Mouse (Mus musculus): ENCODE measurements around the gene Mtmr3. TPM values are rescaled to one million over a fixed set of nuclear protein-coding genes. Genes with fewer than 3 reads are reported as not detected.

Mtmr3 gene
- polyA plus RNA-seq, 1 experiment from 2014 or later = 31.4 TPM

DNA sequence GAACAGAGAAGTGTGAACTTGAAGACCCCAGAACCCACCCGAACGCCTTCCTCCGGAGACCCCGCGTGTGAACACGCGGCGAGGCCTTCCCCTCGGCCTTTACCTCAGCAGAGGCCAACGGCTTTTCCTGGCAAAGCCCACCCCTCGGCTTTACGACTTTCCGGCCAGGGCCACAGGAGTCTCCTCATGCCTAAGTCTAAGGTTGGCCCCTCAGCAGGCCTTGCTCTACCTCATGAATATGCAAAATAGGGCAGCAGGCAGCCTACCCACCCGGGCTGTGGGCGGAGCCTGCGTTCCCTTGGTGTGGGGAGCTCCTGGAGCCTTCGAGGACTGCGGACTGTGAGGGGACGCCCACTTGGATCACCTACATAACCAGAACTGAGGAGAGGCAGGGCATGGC lies 153.7 kb downstream of the Mtmr3 start, which contains the start of gene Hormad2:
Gene Hormad2, minus strand, starts transcription at position 128 of the 400 bp plus-strand sequence.
- peak within 1 kb of the TSS; percentile 10; the same call in 1 of the 2 replicates for H3K4me3 ChIP-seq
- no peaks in the 10 kb centered on the region for H3K9me3 ChIP-seq (replicated peaks)
- no peak within 1 kb of the TSS for H3K27ac ChIP-seq
- peak; percentile 37 for DNase-seq (ENCODE audit: low spot score)
- H3K4me1 ChIP-seq = peaks cover 6% of the 10 kb centered on the region
- no peaks in the 10 kb centered on the region for H3K27me3 ChIP-seq (ENCODE audit: low read depth, poor library complexity, severe bottlenecking)
- WGBS = 50% methylated on average over 19 of the region's 19 CpGs
- no peaks in the 10 kb centered on the region for H3K36me3 ChIP-seq

DNA sequence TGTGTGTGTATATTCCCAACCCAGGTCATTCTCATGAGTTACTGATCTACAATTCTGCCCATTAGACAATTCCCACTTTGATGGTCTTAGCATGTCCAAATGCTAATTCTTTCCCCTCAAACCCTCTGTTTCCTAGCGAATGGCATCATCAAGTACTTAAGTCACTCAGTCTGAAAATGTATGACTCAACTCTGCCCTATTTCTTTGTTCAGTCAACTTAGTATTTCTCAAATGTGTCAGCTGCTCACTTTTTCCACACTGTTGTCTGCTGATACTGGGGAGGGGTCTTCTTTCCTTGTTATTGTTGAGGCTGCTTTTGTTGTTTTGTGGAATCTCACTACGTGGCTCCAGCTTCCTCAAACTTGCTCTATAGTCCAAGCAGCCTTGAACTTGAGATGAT lies 156.5 kb downstream of the Mtmr3 start:
- peaks cover 6% of the 10 kb centered on the region for H3K4me1 ChIP-seq
- H3K27me3 ChIP-seq (ENCODE audit: low read depth, poor library complexity, severe bottlenecking) = no peaks in the 10 kb centered on the region
- 74% methylated on average over 2 of the region's 2 CpGs for WGBS
- H3K4me3 ChIP-seq = no peak overlapping the region
- no peaks in the 10 kb centered on the region for H3K9me3 ChIP-seq (replicated peaks)
- no peak for DNase-seq (ENCODE audit: low spot score)
- H3K36me3 ChIP-seq = no peaks in the 10 kb centered on the region
- no peak overlapping the region for H3K27ac ChIP-seq

DNA sequence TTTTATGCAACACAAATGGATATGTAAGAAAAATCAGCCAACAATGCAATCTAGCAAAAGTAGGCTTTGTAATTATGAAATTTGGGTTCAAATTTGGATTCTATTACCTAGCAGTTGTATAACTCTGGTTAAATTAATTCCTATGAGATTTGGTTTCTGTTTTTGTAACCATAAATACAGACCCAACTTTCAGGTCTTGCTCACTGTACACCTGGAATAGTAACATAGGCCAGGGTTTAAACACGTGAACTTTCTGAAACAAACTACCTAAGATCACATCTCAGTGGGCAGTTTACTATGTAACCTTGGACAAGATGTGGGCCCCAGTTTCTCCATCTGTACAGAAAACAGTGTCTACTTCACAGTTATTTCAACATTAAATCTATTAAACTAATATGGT lies 157.3 kb downstream of the Mtmr3 start:
- Histone ChIP-seq H3K4me3 (no peak overlapping the region), H3K36me3 (no peaks in the 10 kb centered on the region), H3K4me1 (peaks cover 6% of the 10 kb centered on the region), H3K27me3 (ENCODE audit: low read depth, poor library complexity, severe bottlenecking) (no peaks in the 10 kb centered on the region), H3K9me3 (replicated peaks) (no peaks in the 10 kb centered on the region), H3K27ac (no peak overlapping the region)
- 90% methylated on average over 1 of the region's 1 CpGs for WGBS
- DNase-seq (ENCODE audit: low spot score) = no peak

DNA sequence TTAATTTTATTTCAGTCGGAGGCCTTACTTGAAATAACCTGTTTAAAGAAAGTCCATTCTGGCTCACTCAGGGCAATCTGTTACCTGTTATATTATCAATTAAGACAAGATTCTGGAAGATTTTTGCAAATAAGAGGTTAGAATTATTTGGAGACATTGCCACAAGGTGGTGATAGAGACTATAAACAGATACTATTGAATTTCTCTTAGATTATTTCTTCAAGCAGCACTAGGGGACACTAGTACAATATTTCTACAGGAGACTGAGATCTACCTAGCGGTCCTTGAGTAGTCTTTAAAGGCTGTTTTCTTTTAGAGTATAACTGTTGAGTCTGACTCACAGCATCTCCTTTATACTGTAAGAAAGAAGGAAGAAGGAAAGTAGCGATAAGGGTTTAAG lies 158.0 kb downstream of the Mtmr3 start:
- no peak overlapping the region for H3K4me3 ChIP-seq
- H3K27me3 ChIP-seq (ENCODE audit: low read depth, poor library complexity, severe bottlenecking) = no peaks in the 10 kb centered on the region
- H3K36me3 ChIP-seq = no peaks in the 10 kb centered on the region
- no peaks in the 10 kb centered on the region for H3K9me3 ChIP-seq (replicated peaks)
- H3K4me1 ChIP-seq = peaks cover 6% of the 10 kb centered on the region
- no peak overlapping the region for H3K27ac ChIP-seq
- DNase-seq (ENCODE audit: low spot score) = no peak
- WGBS = 85% methylated on average over 3 of the region's 3 CpGs

DNA sequence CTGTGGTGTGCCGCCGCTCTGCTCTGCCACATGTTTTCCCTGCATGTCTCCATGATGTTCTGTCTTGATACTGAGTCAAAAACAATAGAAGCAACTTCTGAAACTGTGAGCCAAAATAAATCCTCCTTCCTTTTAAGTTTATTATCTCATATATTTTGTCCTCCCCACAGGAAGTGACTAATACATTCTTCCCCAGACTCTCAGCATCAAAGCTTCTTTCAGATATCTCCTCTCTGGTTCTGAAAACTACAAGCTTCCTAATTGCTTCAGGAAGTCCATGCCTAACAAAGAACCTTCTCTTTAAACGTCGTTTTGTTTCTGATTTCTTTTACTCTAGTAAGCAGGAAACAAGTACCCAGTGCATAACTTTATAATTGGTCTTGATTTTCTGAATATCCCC lies 160.2 kb downstream of the Mtmr3 start:
- H3K4me3 ChIP-seq = no peak overlapping the region

More for the DNA sequence above, 160.2 kb downstream of the Mtmr3 start:
- Histone ChIP-seq H3K4me1 (no peaks in the 10 kb centered on the region), H3K9me3 (replicated peaks) (no peaks in the 10 kb centered on the region), H3K27ac (no peak overlapping the region), H3K36me3 (no peaks in the 10 kb centered on the region), H3K27me3 (ENCODE audit: low read depth, poor library complexity, severe bottlenecking) (no peaks in the 10 kb centered on the region)
- DNase-seq (ENCODE audit: low spot score) = no peak
- 75% methylated on average over 4 of the region's 4 CpGs for WGBS

Other genes starting within 250 kb of the Mtmr3 start
- gene Hormad2, start 153.8 kb downstream of the Mtmr3 start, polyA plus RNA-seq (2016; fragmentation: Nextera tagmentation; extraction: Ambion mirVana) = 0.78 and 0.99 TPM in 2 replicates
- gene Gm11032, start 25.2 kb upstream of the Mtmr3 start, polyA plus RNA-seq (2016; fragmentation: Nextera tagmentation; extraction: Ambion mirVana) = not detected in 2 replicates
- gene Ascc2, start 42.9 kb upstream of the Mtmr3 start, polyA plus RNA-seq (2016; fragmentation: Nextera tagmentation; extraction: Ambion mirVana) = 40.3 and 40.5 TPM in 2 replicates
- gene Uqcr10, start 109.5 kb upstream of the Mtmr3 start, polyA plus RNA-seq (2016; fragmentation: Nextera tagmentation; extraction: Ambion mirVana) = 672 and 718 TPM in 2 replicates
- gene Zmat5, start 109.8 kb upstream of the Mtmr3 start, polyA plus RNA-seq (2016; fragmentation: Nextera tagmentation; extraction: Ambion mirVana) = 83.0 and 83.7 TPM in 2 replicates
- 0.10 and 0.13 TPM in 2 replicates for gene Cabp7, start 151.9 kb upstream of the Mtmr3 start, polyA plus RNA-seq (2016; fragmentation: Nextera tagmentation; extraction: Ambion mirVana)